Mouse (Mus musculus) layer of hippocampus, adult 2 months (tissue): ENCODE results near the gene Cd63. TPM values are rescaled to one million over a fixed set of nuclear protein-coding genes. Genes with fewer than 3 reads are reported as not detected.

ENCODE experiments used
- DNase-seq, 2 experiments: peaks; one replicate each; pipeline ENCODE4 v3.0.0; 2022; ENCODE audit warnings: low spot score in 2 of 2
- H3K27ac ChIP-seq: fragments of 200-600 bp; 2 replicates; pipeline ENCODE4 v1.8.1; 2022
- H3K4me3 ChIP-seq: fragments of 200-600 bp; 2 replicates; pipeline ENCODE4 v1.8.1; 2022; ENCODE audit warnings: mild to moderate bottlenecking
- CTCF ChIP-seq: fragments of 200-600 bp; conservative IDR thresholded peaks from 2 replicates; pipeline ENCODE4 v1.8.1; 2022; ENCODE audit warnings: antibody characterized with exemption, mild to moderate bottlenecking, moderate library complexity
- long read RNA-seq, 2 experiments: library from polyadenylated mRNA; stranded (forward); transcript quantifications; one replicate each; pipeline ENCODE4 v2.0.0; 2021; ENCODE audit warnings: borderline mapping rate in 2 of 2
- total RNA-seq, 2 experiments: library from RNA; stranded (reverse); gene quantifications; 2 replicates each; pipeline ENCODE4 v1.2.3; 2021

Cd63 gene
- total RNA-seq: 10 to 100 TPM; 71.0 to 81.9 TPM
- long read RNA-seq, experiment 1, transcript Cd63-201 (8 exons, 1,063 nt): major isoform, 54 of 62 reads
- long read RNA-seq, experiment 1, partial matches to known transcripts: 5 of 62 reads
- long read RNA-seq, experiment 1, other reads (novel, unspliced or antisense): 3 of 62 reads
- long read RNA-seq, experiment 2, transcript Cd63-201 (8 exons, 1,063 nt): major isoform, 64 of 68 reads
- long read RNA-seq, experiment 2, partial matches to known transcripts: 4 of 68 reads
- long read RNA-seq, experiment 2, other reads (novel, unspliced or antisense): 0 of 68 reads

- no peak within 1 kb of the TSS for H3K4me3 ChIP-seq
- DNase-seq: no peak
- no peak within 1 kb of the TSS for H3K27ac ChIP-seq
- TF ChIP-seq CTCF: no peak
These were observed at the start of gene Cd63 for GRCm38 (mm10) chr10:128900698-128901097. Gene Cd63 (plus strand): TSS chr10:128900989.

- no peak for TF ChIP-seq CTCF
- no peak overlapping the region for H3K27ac ChIP-seq
- DNase-seq: no peak
- H3K4me3 ChIP-seq: no peak overlapping the region
These were observed 39.6 kb upstream of the Cd63 start for GRCm38 (mm10) chr10:128861176-128861575.

GRCm38 (mm10) chr10:128866042-128866441 is 34.7 kb upstream of the Cd63 start:
- no peak overlapping the region for H3K27ac ChIP-seq
- DNase-seq: no peak
- peak; percentile 67 for TF ChIP-seq CTCF
- no peak overlapping the region for H3K4me3 ChIP-seq

GRCm38 (mm10) chr10:128866518-128866917 is 34.3 kb upstream of the Cd63 start:
- H3K4me3 ChIP-seq: no peak overlapping the region
- TF ChIP-seq CTCF: no peak
- DNase-seq: no peak
- H3K27ac ChIP-seq: no peak overlapping the region

GRCm38 (mm10) chr10:128870341-128870740 is 30.4 kb upstream of the Cd63 start:
- no peak for TF ChIP-seq CTCF
- DNase-seq: no peak
- Histone ChIP-seq H3K27ac (no peak overlapping the region), H3K4me3 (no peak overlapping the region)

GRCm38 (mm10) chr10:128878291-128878690 is 22.5 kb upstream of the Cd63 start:
- DNase-seq: no peak

GRCm38 (mm10) chr10:128878811-128879210 is 22.0 kb upstream of the Cd63 start:
- DNase-seq: no peak
- H3K4me3 ChIP-seq: no peak overlapping the region
- TF ChIP-seq CTCF: no peak
- no peak overlapping the region for H3K27ac ChIP-seq

More at GRCm38 (mm10) chr10:128878291-128878690, 22.5 kb upstream of the Cd63 start:
- Histone ChIP-seq H3K27ac (no peak overlapping the region), H3K4me3 (no peak overlapping the region)
- no peak for TF ChIP-seq CTCF

GRCm38 (mm10) chr10:128882067-128882466 is 18.7 kb upstream of the Cd63 start:
- TF ChIP-seq CTCF: no peak
- DNase-seq: no peak
- no peak overlapping the region for H3K27ac ChIP-seq

GRCm38 (mm10) chr10:128888941-128889827 is 11.6 kb upstream of the Cd63 start:
- Histone ChIP-seq H3K27ac (peak overlapping the region; percentile 68; the same call in 1 of the 2 replicates), H3K4me3 (peak overlapping the region; percentile 40)
- no peak for DNase-seq
- no peak for TF ChIP-seq CTCF

More at GRCm38 (mm10) chr10:128882067-128882466, 18.7 kb upstream of the Cd63 start:
- no peak overlapping the region for H3K4me3 ChIP-seq

GRCm38 (mm10) chr10:128889846-128890245 is 10.9 kb upstream of the Cd63 start:
- Histone ChIP-seq H3K4me3 (peak overlapping the region; percentile 79; the same call in 1 of the 2 replicates), H3K27ac (peak overlapping the region; percentile 77; the same call in 1 of the 2 replicates)
- TF ChIP-seq CTCF: no peak
- DNase-seq: no peak

- TF ChIP-seq CTCF: no peak
- DNase-seq: no peak
- Histone ChIP-seq H3K4me3 (peak overlapping the region; percentile 79), H3K27ac (peak overlapping the region; percentile 77)
These were observed 10.2 kb upstream of the Cd63 start for GRCm38 (mm10) chr10:128890383-128891295.
